Mouse (Mus musculus) kidney, adult 2 months (tissue): ENCODE measurements at regions not wholly inside any gene's neighbourhood (a gene's known extent, or its start where the extent isn't known, plus 50 kb on each side); places are given as distances from the start of the nearest gene placed in this dataset.

Experiments
- CTCF ChIP-seq: fragments of 200-500 bp; conservative IDR thresholded peaks from 2 replicates; pipeline ENCODE4 v1.5.1; 2011; ENCODE audit warnings: low read depth, mild to moderate bottlenecking, control low read depth, low read length, moderate library complexity, mixed read lengths; ENCODE audit not compliant: insufficient read depth, insufficient read length
- POLR2A ChIP-seq: fragments of 200-500 bp; IDR thresholded peaks from one replicate; pipeline ENCODE4 v1.6.1; 2011; ENCODE audit warnings: low read depth, low read length, control low read depth

GRCm38 (mm10) chr4:95284696-95285095 is 232.7 kb upstream of the Jun start:
- TF ChIP-seq CTCF = no peak
- TF ChIP-seq POLR2A = no peak
